Comparison of ENCODE assay signal across 15 mouse cellular contexts in genomic region chrX:139424307-139424706, GRCm38 (mm10). TPM values are rescaled to one million over a fixed set of nuclear protein-coding genes. Genes with fewer than 3 reads are reported as not detected.
DNase-seq lines count a peak whose midpoint lies in the region; ATAC-seq and TF ChIP-seq lines count a peak whose summit lies in the region.
"Had no signal": no experiment of that assay in that cellular context is flagged by ENCODE, and none has a peak within 500 bp of the region (broad histone marks: within the 10 kb centered on the region; RNA-seq: fewer than 3 reads in every experiment).

No protein-coding gene starts in this region.

- H3K4me1 ChIP-seq in CH12.LX (ENCODE audit: control insufficient read depth in 1 of 2, insufficient read depth in 2 of 2) (no peaks in the 10 kb centered on the region), MEL (ENCODE audit: control insufficient read depth in 1 of 2, insufficient read depth in 2 of 2, low read length in 2 of 2) (no peaks in the 10 kb centered on the region)
- H3K4me1 ChIP-seq in liver, embryonic 13.5 days (replicated peaks), result no peaks in the 10 kb centered on the region
- H3K4me1 ChIP-seq: embryonic facial prominence, embryonic 10.5 days; forebrain, embryonic 12.5 days; hindbrain, embryonic 12.5 days; limb, embryonic 10.5 days had no signal

- H3K9me3 ChIP-seq in CH12.LX (replicated peaks; ENCODE audit: low read length) (no peaks in the 10 kb centered on the region), MEL (replicated peaks; ENCODE audit: insufficient read depth, low read length) (no peaks in the 10 kb centered on the region)
- H3K9me3 ChIP-seq in liver, embryonic 13.5 days (replicated peaks), result no peaks in the 10 kb centered on the region
- H3K9me3 ChIP-seq: embryonic facial prominence, embryonic 10.5 days; forebrain, embryonic 12.5 days; hindbrain, embryonic 12.5 days; limb, embryonic 10.5 days had no signal

- H3K79me2 ChIP-seq in CH12.LX (replicated peaks; ENCODE audit: control insufficient read depth, extremely low read depth, insufficient read depth, poor library complexity, severe bottlenecking) (no peaks in the 10 kb centered on the region), MEL (ENCODE audit: control insufficient read depth, insufficient read depth, low read length, poor library complexity) (no peaks in the 10 kb centered on the region)

- H3K36me3 ChIP-seq in CH12.LX (replicated peaks in 1 of 2; ENCODE audit: control insufficient read depth in 1 of 2, insufficient read depth in 1 of 2, low read length in 1 of 2) (no peaks in the 10 kb centered on the region), MEL (ENCODE audit: control insufficient read depth in 1 of 2, insufficient read depth in 2 of 2, low read length in 2 of 2) (no peaks in the 10 kb centered on the region)
- no peaks in the 10 kb centered on the region for H3K36me3 ChIP-seq in liver, embryonic 13.5 days
- H3K36me3 ChIP-seq: embryonic facial prominence, embryonic 10.5 days; forebrain, embryonic 12.5 days; hindbrain, embryonic 12.5 days; limb, embryonic 10.5 days had no signal

- intact Hi-C loops in left cerebral cortex, adult 2 months (cut with DNase I), result no loop called here
- intact Hi-C loops in heart, postnatal 36 days (cut with DNase I), result no loop called here

- TF ChIP-seq EP300 in CH12.LX (IDR thresholded peaks at IDR 0.05; ENCODE audit: low read length) (no peak), MEL (IDR thresholded peaks at IDR 0.05; ENCODE audit: low read depth in 1 of 2, low read length in 2 of 2) (no peak)

- H3K9ac ChIP-seq in CH12.LX (ENCODE audit: insufficient read depth, low read depth) (no peak overlapping the region), MEL (ENCODE audit: control insufficient read depth, low read depth, low read length, poor library complexity, severe bottlenecking) (no peak overlapping the region)
- no peak overlapping the region for H3K9ac ChIP-seq in liver, embryonic 13.5 days
- H3K9ac ChIP-seq: forebrain, embryonic 12.5 days; hindbrain, embryonic 12.5 days had no signal

- 85% methylated on average over 1 of the region's 1 CpGs for WGBS in liver, embryonic 13.5 days (ENCODE audit: insufficient replicate concordance)

- DNase-seq in left cerebral cortex, adult 2 months (ENCODE audit: extremely low spot score in 1 of 2, low spot score in 2 of 2), result no peak
- DNase-seq in left cerebral cortex, adult 9 months (ENCODE audit: low spot score in 2 of 2), result no peak
- DNase-seq in CH12.LX (ENCODE audit: extremely low read depth) (peak; percentile 17), MEL (ENCODE audit: low read depth, low spot score) (peak; percentile 67)
- DNase-seq in liver, embryonic 13.5 days, result peak; percentile 3
- DNase-seq in cerebellum, adult 11 months, result no peak
- DNase-seq in heart, postnatal 36 days, result no peak
- no peak for DNase-seq in embryo, embryonic 11 days
- DNase-seq: kidney, postnatal 4 days; right cerebral cortex, postnatal 4 days; thymus, adult 18-20 months had no signal

- no peak overlapping the region for H3K4me2 ChIP-seq in CH12.LX (ENCODE audit: insufficient read depth, low read depth, poor library complexity, severe bottlenecking)
- H3K4me2 ChIP-seq in liver, embryonic 13.5 days, result no peak overlapping the region
- H3K4me2 ChIP-seq: forebrain, embryonic 12.5 days; hindbrain, embryonic 12.5 days had no signal

- peak; percentile 26; the same call in 1 of the 2 replicates for TF ChIP-seq CTCF in left cerebral cortex, adult 2 months (IDR thresholded peaks at IDR 0.05)
- TF ChIP-seq CTCF in CH12.LX (conservative IDR thresholded peaks at IDR 0.05 in 1 of 2, IDR thresholded peaks at IDR 0.05 in 1 of 2; ENCODE audit: low read depth in 2 of 2, low read length in 2 of 2) (peak; percentile 42 to 56), MEL (IDR thresholded peaks at IDR 0.05 in 2 of 3, conservative IDR thresholded peaks at IDR 0.05 in 1 of 3; ENCODE audit: control insufficient read depth in 1 of 3, insufficient read depth in 1 of 3, low read depth in 2 of 3, low read length in 3 of 3, poor library complexity in 1 of 3, severe bottlenecking in 1 of 3) (peak; percentile 83 to 89 (median 87))

- H3K27me3 ChIP-seq in CH12.LX (replicated peaks) (no peaks in the 10 kb centered on the region), MEL (ENCODE audit: control insufficient read depth in 1 of 2, insufficient read depth in 2 of 2, low read length in 2 of 2) (no peaks in the 10 kb centered on the region)
- no peaks in the 10 kb centered on the region for H3K27me3 ChIP-seq in liver, embryonic 13.5 days
- H3K27me3 ChIP-seq: forebrain, embryonic 12.5 days; hindbrain, embryonic 12.5 days had no signal

- no peak overlapping the region for H3K4me3 ChIP-seq in left cerebral cortex, adult 2 months
- H3K4me3 ChIP-seq in CH12.LX (replicated peaks in 1 of 3; ENCODE audit: low read depth in 2 of 3, low read length in 2 of 3, poor library complexity in 1 of 3) (no peak overlapping the region), MEL (ENCODE audit: control insufficient read depth in 1 of 2, insufficient read depth in 1 of 2, low read depth in 2 of 2, low read length in 2 of 2) (no peak overlapping the region)
- no peak overlapping the region for H3K4me3 ChIP-seq in liver, embryonic 13.5 days (replicated peaks)
- H3K4me3 ChIP-seq: embryonic facial prominence, embryonic 10.5 days; forebrain, embryonic 12.5 days; hindbrain, embryonic 12.5 days; limb, embryonic 10.5 days had no signal

- ATAC-seq in liver, embryonic 13.5 days (ENCODE audit: low read depth), result no peak

- in situ Hi-C loops in CH12.LX (cut with MboI; ENCODE audit: low pct_ligation_motif_present, low pct_unique_long_range_greater_than_20kb, low sequenced_read_pairs), result loop anchor here (25.0 kb wide), 1 partner anchor 263 kb away; the partner anchor contains the start of gene Tbc1d8b

- dilution Hi-C loops in CH12.LX (cut with MboI; ENCODE audit: extremely low pct_ligation_motif_present, extremely low pct_unique_long_range_greater_than_20kb, low sequenced_read_pairs), result no loop called here

- TF ChIP-seq RAD21 in CH12.LX (IDR thresholded peaks at IDR 0.05; ENCODE audit: low read depth, low read length), result peak; percentile 46
- peak; percentile 90 for TF ChIP-seq RAD21 in MEL (IDR thresholded peaks at IDR 0.05; ENCODE audit: low read depth, low read length)

- no peak overlapping the region for H3K27ac ChIP-seq in left cerebral cortex, adult 2 months
- H3K27ac ChIP-seq in CH12.LX (ENCODE audit: insufficient read depth, low read depth) (no peak overlapping the region), MEL (ENCODE audit: control insufficient read depth, low read depth, low read length) (no peak overlapping the region)
- no peak overlapping the region for H3K27ac ChIP-seq in liver, embryonic 13.5 days
- H3K27ac ChIP-seq: embryonic facial prominence, embryonic 10.5 days; forebrain, embryonic 12.5 days; hindbrain, embryonic 12.5 days; limb, embryonic 10.5 days had no signal

- TF ChIP-seq POLR2A in CH12.LX (IDR thresholded peaks at IDR 0.05; ENCODE audit: low read depth, low read length), result no peak
- no peak for TF ChIP-seq POLR2A in MEL (IDR thresholded peaks at IDR 0.05; ENCODE audit: control insufficient read depth in 1 of 2, insufficient read depth in 1 of 2, low read depth in 1 of 2, low read length in 2 of 2, poor library complexity in 1 of 2)

TF ChIP-seq in CH12.LX, 34 proteins besides CTCF, POLR2A, EP300 and RAD21:
- no peak for TF ChIP-seq MEF2A (IDR thresholded peaks at IDR 0.05; ENCODE audit: borderline replicate concordance, low read depth, low read length)
- TF ChIP-seq ELF1 (IDR thresholded peaks at IDR 0.05; ENCODE audit: low read depth, low read length), result no peak
- peak; percentile 41 for TF ChIP-seq SMC3 (IDR thresholded peaks at IDR 0.05; ENCODE audit: low read depth, low read length)
- no peak for TF ChIP-seq MAFK (IDR thresholded peaks at IDR 0.05; ENCODE audit: insufficient replicate concordance, low read length)
- no peak for TF ChIP-seq MYC (IDR thresholded peaks at IDR 0.05; ENCODE audit: low read depth, low read length)
- no peak for TF ChIP-seq ZC3H11A (IDR thresholded peaks at IDR 0.05; ENCODE audit: low read depth, low read length)
TF ChIP-seq in CH12.LX: peak in this region for 1.

TF ChIP-seq in MEL, 35 proteins besides CTCF, POLR2A, EP300 and RAD21:
- TF ChIP-seq ZC3H11A (IDR thresholded peaks at IDR 0.05; ENCODE audit: low read depth, low read length) (peak; percentile 88), USF1 (IDR thresholded peaks at IDR 0.05; ENCODE audit: low read depth, low read length) (no peak), ZKSCAN1 (IDR thresholded peaks at IDR 0.05; ENCODE audit: low read depth, low read length) (no peak), ZMIZ1 (IDR thresholded peaks at IDR 0.05; ENCODE audit: low read depth, low read length) (no peak), RCOR1 (IDR thresholded peaks at IDR 0.05; ENCODE audit: low read depth, low read length) (no peak), E2F4 (IDR thresholded peaks at IDR 0.05; ENCODE audit: borderline replicate concordance, low read depth, low read length) (no peak), SMC3 (IDR thresholded peaks at IDR 0.05; ENCODE audit: low read depth, low read length) (peak; percentile 91)
TF ChIP-seq in MEL: peak in this region for 2.

RNA-seq across cellular contexts. Expression of gene D330045A20Rik, which starts 55.9 kb away (rescaled TPM):
- total RNA-seq in left cerebral cortex, adult 2 months (2021), result under 1 TPM; 0.26 to 0.59 TPM
- not detected in 2 replicates for total RNA-seq in CH12.LX (2012; rRNA removed)
- total RNA-seq in CH12.LX (2014; rRNA removed), result not detected in 2 replicates
- not detected in 2 replicates for polyA plus RNA-seq in CH12.LX (2012; ENCODE audit: insufficient read length, low read depth)
- 2.7 and 3.2 TPM in 2 replicates for total RNA-seq in MEL (2012; rRNA removed)
- polyA plus RNA-seq in MEL (2012; ENCODE audit: insufficient read depth in 1 of 2, insufficient read length in 2 of 2, low read depth in 1 of 2, low replicate concordance in 2 of 2, missing spikeins in 1 of 2), result 1 to 10 TPM in 1 of 2 experiments, not detected in 1; 3.1 TPM
- 1.1 and 1.6 TPM in 2 replicates for polyA plus RNA-seq in liver, embryonic 13.5 days (2015; fragmentation: Nextera tagmentation; extraction: Ambion mirVana)
- under 1 TPM; 0.08 to 0.60 TPM for total RNA-seq in heart, postnatal 36 days (2021)

Comparison
In these comparisons a context has a peak if more than half of its experiments do, and no peak if none do; other contexts are left out.
1. DNase-seq: peak in CH12.LX (single experiment), MEL (single experiment) and liver, embryonic 13.5 days (single experiment); none in left cerebral cortex, adult 2 months (0 of 2), left cerebral cortex, adult 9 months (0 of 2), cerebellum, adult 11 months (single experiment), heart, postnatal 36 days (0 of 2) and embryo, embryonic 11 days (single experiment).
2. CTCF ChIP-seq: peak in every context shown above with its lines; median percentile 87 in MEL; 49 in CH12.LX; 26 in left cerebral cortex, adult 2 months.